28 mouse cellular contexts compared by ENCODE assay signal in genomic region chr4:55179456-55179855, GRCm38 (mm10).
DNase-seq lines count a peak whose midpoint lies in the region; ATAC-seq and TF ChIP-seq lines count a peak whose summit lies in the region.
"Had no signal": no experiment of that assay in that cellular context is flagged by ENCODE, and none has a peak within 500 bp of the region (broad histone marks: within the 10 kb centered on the region; RNA-seq: fewer than 3 reads in every experiment).

No protein-coding gene starts in this region.

- H3K4me3 ChIP-seq in limb, embryonic 13.5 days: no peak overlapping the region
- no peak overlapping the region for H3K4me3 ChIP-seq in limb, embryonic 10.5 days
- H3K4me3 ChIP-seq in limb, embryonic 14.5 days (replicated peaks; ENCODE audit: low read length): no peak overlapping the region
- H3K4me3 ChIP-seq in liver, embryonic 11.5 days (ENCODE audit: low read depth, low read length): no peak overlapping the region
- H3K4me3 ChIP-seq: embryonic facial prominence, embryonic 12.5 days; erythroblast, embryonic 14.5 days; forebrain, embryonic 12.5 days; forebrain, embryonic 15.5 days; heart, embryonic 15.5 days had no signal

- no peak for TF ChIP-seq POLR2A in limb, embryonic 14.5 days (IDR thresholded peaks at IDR 0.05; ENCODE audit: borderline replicate concordance, extremely low read depth, insufficient read depth, insufficient read length)

- no peaks in the 10 kb centered on the region for H3K27me3 ChIP-seq in limb, embryonic 13.5 days
- H3K27me3 ChIP-seq in limb, embryonic 10.5 days (ENCODE audit: low read depth, poor library complexity, severe bottlenecking): no peaks in the 10 kb centered on the region
- H3K27me3 ChIP-seq in limb, embryonic 14.5 days (ENCODE audit: control insufficient read depth, insufficient read depth, low read length): no peaks in the 10 kb centered on the region
- H3K27me3 ChIP-seq in liver, embryonic 11.5 days (replicated peaks; ENCODE audit: control insufficient read depth, insufficient read depth, low read length): no peaks in the 10 kb centered on the region
- H3K27me3 ChIP-seq: CH12.LX; embryonic facial prominence, embryonic 12.5 days; forebrain, embryonic 12.5 days; forebrain, embryonic 15.5 days; heart, embryonic 15.5 days had no signal

- WGBS in limb, embryonic 13.5 days: 54% methylated on average over 2 of the region's 2 CpGs
- WGBS in limb, embryonic 10.5 days: 83% methylated on average over 2 of the region's 2 CpGs
- 77% methylated on average over 2 of the region's 2 CpGs for WGBS in limb, embryonic 14.5 days
- 73% methylated on average over 2 of the region's 2 CpGs for WGBS in liver, embryonic 11.5 days

- H3K4me2 ChIP-seq in limb, embryonic 13.5 days (replicated peaks): no peak overlapping the region
- H3K4me2 ChIP-seq in limb, embryonic 14.5 days (replicated peaks; ENCODE audit: low read depth, low read length, severe bottlenecking): no peak overlapping the region
- no peak overlapping the region for H3K4me2 ChIP-seq in liver, embryonic 11.5 days
- H3K4me2 ChIP-seq: embryonic facial prominence, embryonic 12.5 days; forebrain, embryonic 12.5 days; forebrain, embryonic 15.5 days; heart, embryonic 11.5 days; heart, embryonic 15.5 days; hindbrain, embryonic 14.5 days had no signal

- no peaks in the 10 kb centered on the region for H3K9me3 ChIP-seq in limb, embryonic 13.5 days
- H3K9me3 ChIP-seq in limb, embryonic 10.5 days (replicated peaks): no peaks in the 10 kb centered on the region
- H3K9me3 ChIP-seq in limb, embryonic 14.5 days (ENCODE audit: control insufficient read depth, low read length): no peaks in the 10 kb centered on the region
- no peaks in the 10 kb centered on the region for H3K9me3 ChIP-seq in liver, embryonic 11.5 days (ENCODE audit: control insufficient read depth, low read length)
- H3K9me3 ChIP-seq: embryonic facial prominence, embryonic 12.5 days; forebrain, embryonic 12.5 days; forebrain, embryonic 15.5 days; heart, embryonic 15.5 days had no signal

- no peak overlapping the region for H3K27ac ChIP-seq in limb, embryonic 13.5 days
- no peak overlapping the region for H3K27ac ChIP-seq in limb, embryonic 10.5 days
- H3K27ac ChIP-seq in limb, embryonic 14.5 days (replicated peaks; ENCODE audit: low read depth, low read length): no peak overlapping the region
- H3K27ac ChIP-seq in liver, embryonic 11.5 days (ENCODE audit: low read depth, low read length): no peak overlapping the region
- H3K27ac ChIP-seq: embryonic facial prominence, embryonic 12.5 days; forebrain, embryonic 12.5 days; forebrain, embryonic 15.5 days; heart, embryonic 15.5 days; hindbrain, embryonic 14.5 days; hindbrain, postnatal 0 days had no signal

- peak; percentile 13 for DNase-seq in embryo, embryonic 11 days
- no peak for DNase-seq in embryo, embryonic 10.5 days (ENCODE audit: low spot score)
- DNase-seq in limb, embryonic 10.5 days (ENCODE audit: low spot score): no peak
- DNase-seq in limb, embryonic 14.5 days (ENCODE audit: low spot score): peak; percentile 38
- no peak for DNase-seq in thymus, postnatal 25 days
- no peak for DNase-seq in liver, embryonic 11.5 days (ENCODE audit: low spot score)
- DNase-seq: adrenal gland, adult 2 months; adrenal gland, postnatal 14 days; cerebellum, adult 11 months; cerebellum, adult 2 months; cerebellum, adult 9-11 months; cerebellum, postnatal 25 days; gastrocnemius, postnatal 10 days; gastrocnemius, postnatal 36 days; heart, postnatal 14 days; heart, postnatal 4 days had no signal

- H3K36me3 ChIP-seq in limb, embryonic 13.5 days: no peaks in the 10 kb centered on the region
- no peaks in the 10 kb centered on the region for H3K36me3 ChIP-seq in limb, embryonic 10.5 days
- no peaks in the 10 kb centered on the region for H3K36me3 ChIP-seq in limb, embryonic 14.5 days (ENCODE audit: control insufficient read depth, insufficient read depth, low read length)
- H3K36me3 ChIP-seq in liver, embryonic 11.5 days (ENCODE audit: control insufficient read depth, insufficient read depth, low read length): no peaks in the 10 kb centered on the region
- H3K36me3 ChIP-seq: embryonic facial prominence, embryonic 12.5 days; forebrain, embryonic 12.5 days; forebrain, embryonic 15.5 days; G1E; heart, embryonic 15.5 days had no signal

- no peak overlapping the region for H3K9ac ChIP-seq in limb, embryonic 13.5 days
- H3K9ac ChIP-seq in limb, embryonic 14.5 days (ENCODE audit: low read depth, low read length, severe bottlenecking): no peak overlapping the region
- no peak overlapping the region for H3K9ac ChIP-seq in liver, embryonic 11.5 days (ENCODE audit: low read depth, low read length)
- H3K9ac ChIP-seq: embryonic facial prominence, embryonic 12.5 days; forebrain, embryonic 12.5 days; forebrain, embryonic 15.5 days; heart, embryonic 15.5 days; hindbrain, embryonic 14.5 days had no signal

- peak; percentile 54; the same call in 1 of the 2 replicates for ATAC-seq in limb, embryonic 13.5 days (ENCODE audit: low FRiP score, low read depth)
- peak; percentile 87 for ATAC-seq in limb, embryonic 14.5 days (ENCODE audit: low FRiP score, low read depth)
- no peak for ATAC-seq in liver, embryonic 11.5 days (replicated peaks; ENCODE audit: low FRiP score)
- ATAC-seq: forebrain, embryonic 15.5 days; hindbrain, postnatal 0 days; inflammation-experienced regulatory T-cells, adult 6 months had no signal

- H3K4me1 ChIP-seq in limb, embryonic 13.5 days: no peaks in the 10 kb centered on the region
- no peaks in the 10 kb centered on the region for H3K4me1 ChIP-seq in limb, embryonic 10.5 days
- no peaks in the 10 kb centered on the region for H3K4me1 ChIP-seq in limb, embryonic 14.5 days (ENCODE audit: control insufficient read depth, insufficient read depth, low read length)
- no peaks in the 10 kb centered on the region for H3K4me1 ChIP-seq in liver, embryonic 11.5 days (replicated peaks; ENCODE audit: control insufficient read depth, insufficient read depth, low read length)
- H3K4me1 ChIP-seq: embryonic facial prominence, embryonic 12.5 days; forebrain, embryonic 12.5 days; forebrain, embryonic 15.5 days; heart, embryonic 15.5 days had no signal

Comparison
In these comparisons a context has a peak if more than half of its experiments do, and no peak if none do; other contexts are left out.
1. DNase-seq: peak in embryo, embryonic 11 days (single experiment) and limb, embryonic 14.5 days (single experiment); none in embryo, embryonic 10.5 days (single experiment), limb, embryonic 10.5 days (single experiment), thymus, postnatal 25 days (single experiment) and liver, embryonic 11.5 days (single experiment).